Mouse (Mus musculus) layer of hippocampus, postnatal 36 days (tissue): ENCODE results near the gene Xirp2. TPM values are rescaled to one million over a fixed set of nuclear protein-coding genes. Genes with fewer than 3 reads are reported as not detected.

Experiments
- DNase-seq, 2 experiments: peaks; one replicate each; pipeline ENCODE4 v3.0.0; 2022
- total RNA-seq, 2 experiments: library from RNA; stranded (reverse); gene quantifications; 2 replicates each; pipeline ENCODE4 v1.2.3; 2021

The Xirp2 gene
- total RNA-seq, 2 experiments from 2014 or later: not detected

GRCm38 (mm10) chr2:67564851-67565479, 119.2 kb downstream of the Xirp2 start:
- peak; percentile 55 to 63 for DNase-seq

- DNase-seq: peak; percentile 91 to 94
Measured at GRCm38 (mm10) chr2:67565480-67566331, 119.9 kb downstream of the Xirp2 start, which contains the start of gene B3galt1. Gene B3galt1 (plus strand): TSS chr2:67565871.

DNA sequence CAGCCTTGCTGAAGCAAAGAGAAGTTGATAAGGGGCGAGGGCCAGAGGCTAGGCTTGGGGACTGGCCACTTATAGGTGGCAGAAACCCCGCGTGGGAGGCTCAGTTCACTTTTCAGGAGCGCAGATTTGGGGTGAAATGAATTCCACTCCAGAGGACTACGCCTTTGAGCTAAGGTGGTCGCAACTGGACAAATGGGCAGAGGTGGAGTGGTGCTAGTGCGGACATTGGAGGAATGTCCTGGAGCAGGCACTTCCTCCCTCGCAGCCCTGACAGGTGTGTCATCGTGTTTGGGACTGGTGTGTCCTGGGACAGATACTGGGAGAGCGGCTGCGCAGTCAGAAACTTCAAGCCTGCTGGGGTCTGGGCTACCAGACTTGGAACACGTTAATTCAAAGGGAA, 120.8 kb downstream of the Xirp2 start:
- peak in 1 of 2 experiments; percentile 20 for DNase-seq

GRCm38 (mm10) chr2:67567141-67567680, 121.4 kb downstream of the Xirp2 start:
- DNase-seq: peak in 1 of 2 experiments; percentile 7

Other genes with a start within 250 kb of the Xirp2 start
- gene Gm21830, start 32.3 kb upstream of the Xirp2 start, total RNA-seq: not detected
- not detected for gene Gm26727, start 12.8 kb upstream of the Xirp2 start, total RNA-seq
- 10 to 100 TPM; 79.4 to 85.4 TPM for gene B3galt1, start 119.9 kb downstream of the Xirp2 start, total RNA-seq